ENCODE assay signal across 7 mouse cellular contexts in genomic region chr6:11925496-11926041, GRCm38 (mm10). TPM values are rescaled to one million over a fixed set of nuclear protein-coding genes. Genes with fewer than 3 reads are reported as not detected.
DNase-seq lines count a peak whose midpoint lies in the region; ATAC-seq and TF ChIP-seq lines count a peak whose summit lies in the region.

No protein-coding gene starts in this region.

- peak overlapping the region; percentile 18; the same call in 1 of the 2 replicates for H3K27ac ChIP-seq in cortical plate, adult 2 months (ENCODE audit: insufficient read depth, low read length)

- TF ChIP-seq POLR2A in cortical plate, adult 2 months (IDR thresholded peaks at IDR 0.05; ENCODE audit: extremely low read depth, insufficient read depth, low read length) = peak; percentile 84

- peak overlapping the region; percentile 98 for H3K4me3 ChIP-seq in cortical plate, adult 2 months (ENCODE audit: insufficient read depth, low read length)

- ATAC-seq in inflammation-experienced regulatory T-cells, adult 6 months = peak; percentile 99
- ATAC-seq in megakaryocyte-erythroid progenitor cell, adult 5-6 weeks (replicated peaks; ENCODE audit: low FRiP score, low TSS enrichment, poor library complexity, severe bottlenecking) = peak; percentile 91

- intact Hi-C loops in left cerebral cortex, postnatal 10 days (cut with DNase I) = no loop called here

- no peak for TF ChIP-seq CTCF in cortical plate, adult 2 months (IDR thresholded peaks at IDR 0.05; ENCODE audit: extremely low read depth, insufficient read depth, low read length)

- DNase-seq in adipocyte (ENCODE audit: low spot score) = peak; percentile 92
- DNase-seq in gastrocnemius, postnatal 10 days = peak; percentile 87
- peak; percentile 86 to 94 for DNase-seq in left cerebral cortex, postnatal 10 days (ENCODE audit: extremely low spot score in 1 of 2, low spot score in 2 of 2)
- DNase-seq in right cerebral cortex, postnatal 4 days = peak; percentile 87

- H3K4me1 ChIP-seq in cortical plate, adult 2 months (ENCODE audit: control insufficient read depth, insufficient read depth, low read length) = peaks cover 6% of the 10 kb centered on the region

RNA-seq across cellular contexts. Expression of gene Phf14, which starts 18.0 kb away (rescaled TPM):
- polyA plus RNA-seq in cortical plate, adult 2 months (2012; rRNA removed) = 47.8 and 50.5 TPM in 2 replicates
- 10 to 100 TPM; 35.5 to 38.3 TPM for total RNA-seq in gastrocnemius, postnatal 10 days (2021)
- 10 to 100 TPM; 43.2 to 63.8 (median 59.4) TPM for polyA plus RNA-seq in inflammation-experienced regulatory T-cells, adult 6 months (2017; shearing (Covaris generic))
- total RNA-seq in left cerebral cortex, postnatal 10 days (2021) = 100 to 1,000 TPM; 163 to 171 TPM
- total RNA-seq in megakaryocyte-erythroid progenitor cell, adult 5-6 weeks (2014; fragmentation: Nextera tagmentation) = 88.7 and 115 TPM in 2 replicates
- total RNA-seq in megakaryocyte-erythroid progenitor cell, adult 5-6 weeks (2017) = 96.0 and 119 TPM in 2 replicates

RNA-seq across cellular contexts. Expression of gene Ndufa4, which starts 18.3 kb away (rescaled TPM):
- 1,000 and 1,080 TPM in 2 replicates for polyA plus RNA-seq in cortical plate, adult 2 months (2012; rRNA removed)
- total RNA-seq in gastrocnemius, postnatal 10 days (2021) = 1,000 to 10,000 TPM; 1,041 to 1,152 TPM
- polyA plus RNA-seq in inflammation-experienced regulatory T-cells, adult 6 months (2017; shearing (Covaris generic)) = 100 to 1,000 TPM; 457 to 640 (median 459) TPM
- total RNA-seq in left cerebral cortex, postnatal 10 days (2021) = 100 to 1,000 TPM; 779 to 803 TPM
- 526 and 547 TPM in 2 replicates for total RNA-seq in megakaryocyte-erythroid progenitor cell, adult 5-6 weeks (2014; fragmentation: Nextera tagmentation)
- total RNA-seq in megakaryocyte-erythroid progenitor cell, adult 5-6 weeks (2017) = 358 and 362 TPM in 2 replicates

Comparison
In these comparisons a context has a peak if more than half of its experiments do, and no peak if none do; other contexts are left out.
1. Peak in every context shown above with its lines: DNase-seq, ATAC-seq, H3K4me3 ChIP-seq and H3K27ac ChIP-seq.